Mouse (Mus musculus) CH12.LX (cell line): ENCODE results near the gene Catsperz. TPM values are rescaled to one million over a fixed set of nuclear protein-coding genes. Genes with fewer than 3 reads are reported as not detected.

ENCODE experiments used
- DNase-seq: peaks from one replicate; pipeline ENCODE4 v3.0.0-alpha.2; 2013; ENCODE audit errors: extremely low read depth
- H3K27ac ChIP-seq: 2 replicates; pipeline ENCODE4 v1.5.1; 2012; ENCODE audit warnings: low read depth, mild to moderate bottlenecking, control low read depth, moderate library complexity; ENCODE audit not compliant: insufficient read depth
- H3K27me3 ChIP-seq: replicated peaks from 2 replicates; pipeline ENCODE3; 2012; ENCODE audit warnings: inconsistent platforms
- H3K36me3 ChIP-seq, 2 experiments: replicated peaks in 1 of 2; 2 replicates each; pipeline versions ENCODE3 to v1.6.1; 2012; ENCODE audit warnings: inconsistent platforms in 1 of 2, low read length in 1 of 2, mild to moderate bottlenecking in 1 of 2, mixed read lengths in 1 of 2, moderate library complexity in 1 of 2; ENCODE audit not compliant: control insufficient read depth in 1 of 2, insufficient read depth in 1 of 2
- H3K4me1 ChIP-seq, 2 experiments: 2 replicates each; pipeline ENCODE4 v1.6.1; 2012; ENCODE audit warnings: inconsistent platforms in 1 of 2, moderate library complexity in 1 of 2; ENCODE audit not compliant: insufficient read depth in 2 of 2, control insufficient read depth in 1 of 2
- H3K4me2 ChIP-seq: 2 replicates; pipeline ENCODE4 v1.6.1; 2012; ENCODE audit warnings: low read depth, mild to moderate bottlenecking, control low read depth; ENCODE audit not compliant: poor library complexity, insufficient read depth, severe bottlenecking
- H3K4me3 ChIP-seq, 3 experiments: fragments of 150-350 bp in 1 of 3; sonication (generic) in 1 of 3; replicated peaks in 1 of 3; 2 replicates each; pipeline versions ENCODE3 to v1.5.1; 2011 to 2012; ENCODE audit warnings: low read depth in 2 of 3, low read length in 2 of 3, mild to moderate bottlenecking in 2 of 3, moderate library complexity in 2 of 3, control low read depth in 1 of 3, improper control_type of control experiment in 1 of 3, inconsistent platforms in 1 of 3, mixed read lengths in 1 of 3; ENCODE audit not compliant: poor library complexity in 1 of 3
- H3K79me2 ChIP-seq: replicated peaks from 2 replicates; pipeline ENCODE4 v1.6.1; 2012; ENCODE audit warnings: mild to moderate bottlenecking, moderate library complexity; ENCODE audit not compliant: control insufficient read depth, poor library complexity, insufficient read depth, severe bottlenecking; ENCODE audit errors: extremely low read depth
- H3K9ac ChIP-seq: 2 replicates; pipeline ENCODE4 v1.6.1; 2012; ENCODE audit warnings: low read depth, mild to moderate bottlenecking, control low read depth, moderate library complexity; ENCODE audit not compliant: insufficient read depth
- H3K9me3 ChIP-seq: replicated peaks from 2 replicates; pipeline ENCODE3; 2012; ENCODE audit warnings: low read length, inconsistent platforms, mixed read lengths
- BHLHE40 ChIP-seq: IDR thresholded peaks from 2 replicates; pipeline ENCODE4 v1.6.1; 2011; ENCODE audit warnings: mild to moderate bottlenecking, low read depth, low read length, improper control_type of control experiment
- CHD1 ChIP-seq: IDR thresholded peaks from 2 replicates; pipeline ENCODE4 v1.6.1; 2012; ENCODE audit warnings: low read depth, low read length, improper control_type of control experiment, inconsistent platforms
- CTCF ChIP-seq, 2 experiments: IDR thresholded peaks in 1 of 2; conservative IDR thresholded peaks in 1 of 2; 2 replicates each; pipeline ENCODE4 v1.5.1; 2011 to 2012; ENCODE audit warnings: low read depth in 2 of 2, low read length in 2 of 2, improper control_type of control experiment in 1 of 2, inconsistent platforms in 1 of 2, mild to moderate bottlenecking in 1 of 2, moderate library complexity in 1 of 2
- E2F4 ChIP-seq: IDR thresholded peaks from 2 replicates; pipeline ENCODE4 v1.6.1; 2011; ENCODE audit warnings: low read depth, low read length, improper control_type of control experiment; ENCODE audit not compliant: insufficient replicate concordance
- ELF1 ChIP-seq: IDR thresholded peaks from 2 replicates; pipeline ENCODE4 v1.6.1; 2014; ENCODE audit warnings: low read depth, mild to moderate bottlenecking, inconsistent platforms, low read length, improper control_type of control experiment
- EP300 ChIP-seq: IDR thresholded peaks from 2 replicates; pipeline ENCODE4 v1.6.1; 2011; ENCODE audit warnings: low read length, improper control_type of control experiment
- ETS1 ChIP-seq: conservative IDR thresholded peaks from 2 replicates; pipeline ENCODE4 v1.6.1; 2012; ENCODE audit warnings: low read depth, mild to moderate bottlenecking, inconsistent platforms, low read length, improper control_type of control experiment, moderate library complexity
- GABPA ChIP-seq: IDR thresholded peaks from 2 replicates; pipeline ENCODE4 v1.6.1; 2012; ENCODE audit warnings: low read depth, low read length, improper control_type of control experiment, inconsistent platforms; ENCODE audit not compliant: insufficient replicate concordance
- HCFC1 ChIP-seq: IDR thresholded peaks from 2 replicates; pipeline ENCODE4 v1.6.1; 2012; ENCODE audit warnings: low read depth, mild to moderate bottlenecking, inconsistent platforms, low read length, improper control_type of control experiment
- IRF4 ChIP-seq: IDR thresholded peaks from 2 replicates; pipeline ENCODE4 v1.6.1; 2014; ENCODE audit warnings: low read depth, mild to moderate bottlenecking, inconsistent platforms, low read length, improper control_type of control experiment
- JUN ChIP-seq: IDR thresholded peaks from 2 replicates; pipeline ENCODE4 v1.6.1; 2011; ENCODE audit warnings: low read depth, mild to moderate bottlenecking, low read length, improper control_type of control experiment, moderate library complexity; ENCODE audit not compliant: insufficient read depth
- JUND ChIP-seq: conservative IDR thresholded peaks from 2 replicates; pipeline ENCODE4 v1.6.1; 2011; ENCODE audit warnings: low read depth, low read length, improper control_type of control experiment
- KAT2A ChIP-seq: IDR thresholded peaks from 2 replicates; pipeline ENCODE4 v1.6.1; 2012; ENCODE audit warnings: low read length, improper control_type of control experiment, inconsistent platforms; ENCODE audit not compliant: insufficient replicate concordance
- MAFK ChIP-seq: IDR thresholded peaks from 2 replicates; pipeline ENCODE4 v1.6.1; 2011; ENCODE audit warnings: low read length, improper control_type of control experiment; ENCODE audit not compliant: insufficient replicate concordance
- MAX ChIP-seq: IDR thresholded peaks from 2 replicates; pipeline ENCODE4 v1.6.1; 2011; ENCODE audit warnings: low read length, improper control_type of control experiment
- MAZ ChIP-seq: IDR thresholded peaks from 2 replicates; pipeline ENCODE4 v1.6.1; 2012; ENCODE audit warnings: low read depth, mild to moderate bottlenecking, inconsistent platforms, low read length, improper control_type of control experiment, moderate library complexity
- MEF2A ChIP-seq: IDR thresholded peaks from 2 replicates; pipeline ENCODE4 v1.6.1; 2014; ENCODE audit warnings: low read depth, mild to moderate bottlenecking, inconsistent platforms, low read length, improper control_type of control experiment, borderline replicate concordance
- MXI1 ChIP-seq: IDR thresholded peaks from 2 replicates; pipeline ENCODE4 v1.6.1; 2011; ENCODE audit warnings: mild to moderate bottlenecking, low read depth, low read length, improper control_type of control experiment
- MYC ChIP-seq: IDR thresholded peaks from 2 replicates; pipeline ENCODE4 v1.6.1; 2011; ENCODE audit warnings: low read depth, mild to moderate bottlenecking, improper control_type of control experiment, low read length
- NELFE ChIP-seq: IDR thresholded peaks from 2 replicates; pipeline ENCODE4 v1.6.1; 2011; ENCODE audit warnings: low read depth, low read length, improper control_type of control experiment
- NRF1 ChIP-seq: IDR thresholded peaks from 2 replicates; pipeline ENCODE4 v1.6.1; 2014; ENCODE audit warnings: low read depth, mild to moderate bottlenecking, inconsistent platforms, low read length, improper control_type of control experiment, moderate library complexity
- PAX5 ChIP-seq: IDR thresholded peaks from 2 replicates; pipeline ENCODE4 v1.6.1; 2012; ENCODE audit warnings: low read length, inconsistent platforms, mixed read lengths
- POLR2A ChIP-seq: IDR thresholded peaks from 2 replicates; pipeline ENCODE4 v1.6.1; 2011; ENCODE audit warnings: low read depth, mild to moderate bottlenecking, improper control_type of control experiment, low read length
- RAD21 ChIP-seq: IDR thresholded peaks from 2 replicates; pipeline ENCODE4 v1.6.1; 2011; ENCODE audit warnings: low read depth, mild to moderate bottlenecking, low read length, improper control_type of control experiment, moderate library complexity
- SIN3A ChIP-seq: IDR thresholded peaks from 2 replicates; pipeline ENCODE4 v1.6.1; 2012; ENCODE audit warnings: low read length, improper control_type of control experiment, inconsistent platforms
- SMC3 ChIP-seq: IDR thresholded peaks from 2 replicates; pipeline ENCODE4 v1.6.1; 2011; ENCODE audit warnings: low read depth, low read length, improper control_type of control experiment
- TCF12 ChIP-seq: IDR thresholded peaks from 2 replicates; pipeline ENCODE4 v1.6.1; 2014; ENCODE audit warnings: low read depth, mild to moderate bottlenecking, inconsistent platforms, low read length, improper control_type of control experiment
- USF1 ChIP-seq: IDR thresholded peaks from 2 replicates; pipeline ENCODE4 v1.6.1; 2014; ENCODE audit warnings: low read depth, mild to moderate bottlenecking, inconsistent platforms, low read length, improper control_type of control experiment
- USF2 ChIP-seq: conservative IDR thresholded peaks from 2 replicates; pipeline ENCODE4 v1.6.1; 2011; ENCODE audit warnings: low read depth, low read length, improper control_type of control experiment
- ZC3H11A ChIP-seq: IDR thresholded peaks from 2 replicates; pipeline ENCODE4 v1.6.1; 2012; ENCODE audit warnings: low read depth, mild to moderate bottlenecking, inconsistent platforms, low read length, improper control_type of control experiment
- ZKSCAN1 ChIP-seq: IDR thresholded peaks from 2 replicates; pipeline ENCODE4 v1.6.1; 2012; ENCODE audit warnings: low read depth, inconsistent platforms, low read length, improper control_type of control experiment, borderline replicate concordance
- ZMIZ1 ChIP-seq: IDR thresholded peaks from 2 replicates; pipeline ENCODE4 v1.6.1; 2012; ENCODE audit warnings: low read depth, mild to moderate bottlenecking, inconsistent platforms, low read length, improper control_type of control experiment
- dilution Hi-C: fragments of 300-500 bp; cut with MboI; formaldehyde crosslinking; loops from 2 replicates; pipeline ENCODE4 v1.14.3; 2020; ENCODE audit warnings: low sequenced_read_pairs; ENCODE audit not compliant: extremely low pct_unique_long_range_greater_than_20kb, extremely low pct_ligation_motif_present
- in situ Hi-C: fragments of 300-500 bp; cut with MboI; formaldehyde crosslinking; loops from 3 replicates; pipeline ENCODE4 v1.14.3; 2019; ENCODE audit warnings: low sequenced_read_pairs, low pct_ligation_motif_present, low pct_unique_long_range_greater_than_20kb, mixed read lengths
- polyA plus RNA-seq: library from polyadenylated mRNA; unstranded; fragments of >175 nt; gene quantifications from 2 replicates; pipeline ENCODE4 v1.2.1, GENCODE M21; 2012; ENCODE audit warnings: low read depth; ENCODE audit not compliant: insufficient read length
- total RNA-seq, 2 experiments: library from RNA; depleted of rRNA; stranded (reverse); fragments of 300-350 nt in 1 of 2; fragments of >200 nt in 1 of 2; gene quantifications; 2 replicates each; pipeline ENCODE4 v1.2.3; 2012 to 2014

The Catsperz gene
- total and polyA plus RNA-seq, 3 experiments = not detected

DNA sequence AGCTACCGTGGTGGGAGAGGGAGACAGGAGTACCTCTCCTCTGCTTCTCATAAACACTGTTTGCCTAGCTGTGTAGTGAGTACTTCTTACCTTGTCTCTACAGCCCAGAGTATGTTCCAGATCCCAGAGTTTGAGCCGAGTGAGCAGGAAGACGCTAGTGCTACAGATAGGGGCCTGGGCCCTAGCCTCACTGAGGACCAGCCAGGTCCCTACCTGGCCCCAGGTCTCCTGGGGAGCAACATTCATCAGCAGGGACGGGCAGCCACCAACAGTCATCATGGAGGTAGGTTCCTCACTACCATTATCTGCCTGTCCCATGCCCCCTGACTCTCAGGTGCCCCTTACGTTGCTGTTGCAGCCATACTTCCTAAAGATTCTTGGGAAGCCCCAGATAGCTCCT, 17.6 kb upstream of the Catsperz start:
- Histone ChIP-seq H3K4me3 (peak overlapping the region; percentile 41 to 77 (median 59)), H3K9ac (peak overlapping the region; percentile 81), H3K27me3 (no peaks in the 10 kb centered on the region), H3K79me2 (no peaks in the 10 kb centered on the region), H3K27ac (peak overlapping the region; percentile 13; the same call in 1 of the 2 replicates), H3K9me3 (no peaks in the 10 kb centered on the region), H3K4me2 (peak overlapping the region; percentile 85), H3K4me1 (peaks cover 6 to 25% of the 10 kb centered on the region in 2 experiments), H3K36me3 (peaks cover 0 to 32% of the 10 kb centered on the region in 2 experiments)
- in situ Hi-C loops (no loop called here), dilution Hi-C loops (no loop called here)
- TF ChIP-seq SIN3A (no peak; the same call in 1 of the 2 replicates), HCFC1 (no peak), ETS1 (no peak), E2F4 (no peak), CTCF (conservative IDR thresholded peaks at IDR 0.05 in 1 of 2, IDR thresholded peaks at IDR 0.05 in 1 of 2; ENCODE audit: low read depth in 2 of 2, low read length in 2 of 2) (no peak), MYC (no peak), ELF1 (no peak), JUND (no peak)
- no peak for DNase-seq

DNA sequence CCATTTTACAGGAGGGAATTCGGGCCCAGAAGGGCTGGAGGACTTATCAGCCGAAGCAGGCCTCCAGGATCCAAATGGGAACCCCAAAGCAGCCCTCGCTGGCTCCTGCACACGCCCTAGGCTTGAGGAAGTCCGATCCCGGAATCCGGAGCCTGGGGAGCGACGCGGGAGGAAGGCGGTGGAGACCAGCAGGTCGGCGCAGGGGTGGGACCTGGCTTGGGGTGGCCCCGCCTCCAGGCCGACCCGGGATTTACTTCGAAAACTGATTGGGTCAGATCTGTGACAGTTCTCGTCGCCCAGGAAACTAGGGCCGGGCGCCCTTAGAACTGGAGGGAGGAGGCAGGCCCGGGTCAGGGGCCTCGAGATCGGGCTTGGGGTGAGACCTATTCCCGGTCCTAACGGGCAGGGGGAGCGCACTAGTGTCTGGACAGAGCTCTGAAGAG, 17.1 kb upstream of the Catsperz start, which contains the start of gene Gpr137:
Gene Gpr137, minus strand, starts transcription at position 232 of the 443 bp plus-strand sequence.
- no peaks in the 10 kb centered on the region for H3K79me2 ChIP-seq
- peak within 1 kb of the TSS; percentile 71 to 78 (median 77) for H3K4me3 ChIP-seq
- peak within 1 kb of the TSS; percentile 81 for H3K9ac ChIP-seq
- in situ Hi-C loops = no loop called here
- peak; percentile 90 for DNase-seq
- H3K4me2 ChIP-seq = peak within 1 kb of the TSS; percentile 85
- H3K27me3 ChIP-seq = no peaks in the 10 kb centered on the region
- dilution Hi-C loops = no loop called here
- H3K4me1 ChIP-seq = peaks cover 6 to 24% of the 10 kb centered on the region in 2 experiments
- no peaks in the 10 kb centered on the region for H3K9me3 ChIP-seq
- H3K27ac ChIP-seq = peak within 1 kb of the TSS; percentile 71
- H3K36me3 ChIP-seq = peaks cover 0 to 33% of the 10 kb centered on the region in 2 experiments
- no peak for TF ChIP-seq E2F4
- TF ChIP-seq TCF12 = no peak; the same call in 1 of the 2 replicates
- TF ChIP-seq ZMIZ1 = 0 out of 2 replicates have a peak, but pooled peaks have one; percentile 47
- TF ChIP-seq IRF4 = no peak
- TF ChIP-seq ELF1 = peak; percentile 60
- peak; percentile 21; the same call in 1 of the 2 replicates for TF ChIP-seq NRF1
- TF ChIP-seq EP300 = no peak
- no peak for TF ChIP-seq CTCF (conservative IDR thresholded peaks at IDR 0.05 in 1 of 2, IDR thresholded peaks at IDR 0.05 in 1 of 2; ENCODE audit: low read depth in 2 of 2, low read length in 2 of 2)
- TF ChIP-seq NELFE = peak; percentile 49
- no peak for TF ChIP-seq MEF2A
- no peak for TF ChIP-seq ZC3H11A
- TF ChIP-seq GABPA = no peak
- TF ChIP-seq CHD1 = no peak
- TF ChIP-seq JUND = no peak
- TF ChIP-seq KAT2A = no peak
- TF ChIP-seq RAD21 = no peak
- TF ChIP-seq POLR2A = peak; percentile 69
- no peak for TF ChIP-seq SMC3
- TF ChIP-seq ZKSCAN1 = no peak
- TF ChIP-seq MAZ = no peak; the same call in 1 of the 2 replicates
- no peak for TF ChIP-seq PAX5
- peak; percentile 75 for TF ChIP-seq MXI1
- TF ChIP-seq USF1 = no peak
- TF ChIP-seq USF2 = no peak
- TF ChIP-seq JUN = no peak
- TF ChIP-seq MAX = no peak; the same call in 1 of the 2 replicates
- TF ChIP-seq MAFK = no peak
- TF ChIP-seq BHLHE40 = no peak
- TF ChIP-seq SIN3A = 0 out of 2 replicates have a peak, but pooled peaks have one; percentile 24
